Mouse (Mus musculus): ENCODE measurements around the gene Syngr4. TPM values are rescaled to one million over a fixed set of nuclear protein-coding genes. Genes with fewer than 3 reads are reported as not detected.

The Syngr4 gene
- polyA plus RNA-seq, 1 experiment from 2014 or later, result 1.1 TPM

- Histone ChIP-seq H3K4me2 (ENCODE audit: low read depth, low read length, severe bottlenecking) (no peak overlapping the region), H3K27me3 (ENCODE audit: control insufficient read depth, insufficient read depth, low read length) (peaks cover 48% of the 10 kb centered on the region), H3K36me3 (ENCODE audit: control insufficient read depth, insufficient read depth, low read length) (no peaks in the 10 kb centered on the region), H3K9me3 (ENCODE audit: control insufficient read depth, low read length) (no peaks in the 10 kb centered on the region), H3K4me1 (replicated peaks; ENCODE audit: control insufficient read depth, insufficient read depth, low read length) (peaks cover 23% of the 10 kb centered on the region), H3K27ac (ENCODE audit: low read depth, low read length) (no peak overlapping the region), H3K4me3 (ENCODE audit: low read depth, low read length) (no peak overlapping the region), H3K9ac (ENCODE audit: low read length) (peak overlapping the region; percentile 10; the same call in 1 of the 2 replicates)
- no peak for DNase-seq (ENCODE audit: low spot score)
- 19% methylated on average over 8 of the region's 8 CpGs for WGBS
- no peak for ATAC-seq (replicated peaks; ENCODE audit: low FRiP score)
These were observed 27.3 kb downstream of the Syngr4 start for GRCm38 (mm10) chr7:45869107-45869670.

GRCm38 (mm10) chr7:45867871-45868270 lies 28.6 kb downstream of the Syngr4 start:
- ATAC-seq (replicated peaks; ENCODE audit: low FRiP score) (no peak), DNase-seq (ENCODE audit: low spot score) (no peak)
- H3K36me3 ChIP-seq (ENCODE audit: control insufficient read depth, insufficient read depth, low read length), result no peaks in the 10 kb centered on the region
- 13% methylated on average over 2 of the region's 2 CpGs for WGBS
- H3K4me1 ChIP-seq (replicated peaks; ENCODE audit: control insufficient read depth, insufficient read depth, low read length), result peaks cover 17% of the 10 kb centered on the region
- no peak overlapping the region for H3K9ac ChIP-seq (ENCODE audit: low read length)
- H3K9me3 ChIP-seq (ENCODE audit: control insufficient read depth, low read length), result no peaks in the 10 kb centered on the region
- no peak overlapping the region for H3K4me2 ChIP-seq (ENCODE audit: low read depth, low read length, severe bottlenecking)
- no peak overlapping the region for H3K27ac ChIP-seq (ENCODE audit: low read depth, low read length)
- peaks cover 48% of the 10 kb centered on the region for H3K27me3 ChIP-seq (ENCODE audit: control insufficient read depth, insufficient read depth, low read length)
- H3K4me3 ChIP-seq (ENCODE audit: low read depth, low read length), result no peak overlapping the region

GRCm38 (mm10) chr7:45865925-45866910 lies 30.3 kb downstream of the Syngr4 start:
- no peak overlapping the region for H3K27ac ChIP-seq (ENCODE audit: low read depth, low read length)
- peak overlapping the region; percentile 87 for H3K4me2 ChIP-seq (ENCODE audit: low read depth, low read length, severe bottlenecking)

GRCm38 (mm10) chr7:45864435-45864834 lies 32.1 kb downstream of the Syngr4 start:
- no peaks in the 10 kb centered on the region for H3K9me3 ChIP-seq (ENCODE audit: control insufficient read depth, low read length)
- H3K27ac ChIP-seq (ENCODE audit: low read depth, low read length), result no peak overlapping the region
- ATAC-seq (replicated peaks; ENCODE audit: low FRiP score), result no peak
- no peak for DNase-seq (ENCODE audit: low spot score)
- peaks cover 9% of the 10 kb centered on the region for H3K4me1 ChIP-seq (replicated peaks; ENCODE audit: control insufficient read depth, insufficient read depth, low read length)
- no peak overlapping the region for H3K9ac ChIP-seq (ENCODE audit: low read length)
- no peak overlapping the region for H3K4me3 ChIP-seq (ENCODE audit: low read depth, low read length)
- no peak overlapping the region for H3K4me2 ChIP-seq (ENCODE audit: low read depth, low read length, severe bottlenecking)
- 75% methylated on average over 3 of the region's 3 CpGs for WGBS
- peaks cover 24% of the 10 kb centered on the region for H3K27me3 ChIP-seq (ENCODE audit: control insufficient read depth, insufficient read depth, low read length)
- H3K36me3 ChIP-seq (ENCODE audit: control insufficient read depth, insufficient read depth, low read length), result no peaks in the 10 kb centered on the region

More at GRCm38 (mm10) chr7:45865925-45866910, 30.3 kb downstream of the Syngr4 start:
- peak overlapping the region; percentile 84 for H3K9ac ChIP-seq (ENCODE audit: low read length)
- ATAC-seq (replicated peaks; ENCODE audit: low FRiP score), result peak; percentile 71
- H3K4me1 ChIP-seq (replicated peaks; ENCODE audit: control insufficient read depth, insufficient read depth, low read length), result peaks cover 17% of the 10 kb centered on the region
- H3K27me3 ChIP-seq (ENCODE audit: control insufficient read depth, insufficient read depth, low read length), result peaks cover 42% of the 10 kb centered on the region
- H3K36me3 ChIP-seq (ENCODE audit: control insufficient read depth, insufficient read depth, low read length), result no peaks in the 10 kb centered on the region
- DNase-seq (ENCODE audit: low spot score), result peak; percentile 97
- peak overlapping the region; percentile 60 for H3K4me3 ChIP-seq (ENCODE audit: low read depth, low read length)
- H3K9me3 ChIP-seq (ENCODE audit: control insufficient read depth, low read length), result no peaks in the 10 kb centered on the region
- 1% methylated on average over 116 of the region's 117 CpGs for WGBS

GRCm38 (mm10) chr7:45862804-45863203 lies 33.7 kb downstream of the Syngr4 start:
- H3K36me3 ChIP-seq (ENCODE audit: control insufficient read depth, insufficient read depth, low read length), result no peaks in the 10 kb centered on the region
- H3K4me1 ChIP-seq (replicated peaks; ENCODE audit: control insufficient read depth, insufficient read depth, low read length), result peaks cover 5% of the 10 kb centered on the region
- no peak for ATAC-seq (replicated peaks; ENCODE audit: low FRiP score)
- DNase-seq (ENCODE audit: low spot score), result no peak
- peaks cover 15% of the 10 kb centered on the region for H3K27me3 ChIP-seq (ENCODE audit: control insufficient read depth, insufficient read depth, low read length)
- H3K4me3 ChIP-seq (ENCODE audit: low read depth, low read length), result no peak overlapping the region
- no peak overlapping the region for H3K4me2 ChIP-seq (ENCODE audit: low read depth, low read length, severe bottlenecking)
- WGBS, result 86% methylated on average over 7 of the region's 7 CpGs
- H3K27ac ChIP-seq (ENCODE audit: low read depth, low read length), result no peak overlapping the region
- H3K9ac ChIP-seq (ENCODE audit: low read length), result no peak overlapping the region
- no peaks in the 10 kb centered on the region for H3K9me3 ChIP-seq (ENCODE audit: control insufficient read depth, low read length)

- H3K36me3 ChIP-seq (ENCODE audit: control insufficient read depth, insufficient read depth, low read length), result no peaks in the 10 kb centered on the region
- DNase-seq (ENCODE audit: low spot score) (no peak), ATAC-seq (replicated peaks; ENCODE audit: low FRiP score) (no peak)
- H3K9me3 ChIP-seq (ENCODE audit: control insufficient read depth, low read length), result no peaks in the 10 kb centered on the region
- H3K4me3 ChIP-seq (ENCODE audit: low read depth, low read length), result no peak overlapping the region
- H3K9ac ChIP-seq (ENCODE audit: low read length), result no peak overlapping the region
- no peak overlapping the region for H3K27ac ChIP-seq (ENCODE audit: low read depth, low read length)
- peaks cover 17% of the 10 kb centered on the region for H3K27me3 ChIP-seq (ENCODE audit: control insufficient read depth, insufficient read depth, low read length)
- no peaks in the 10 kb centered on the region; the same call in none of the 2 replicates for H3K4me1 ChIP-seq (replicated peaks; ENCODE audit: control insufficient read depth, insufficient read depth, low read length)
- no peak overlapping the region for H3K4me2 ChIP-seq (ENCODE audit: low read depth, low read length, severe bottlenecking)
- WGBS, result 79% methylated on average over 4 of the region's 4 CpGs
These were observed 37.5 kb downstream of the Syngr4 start for GRCm38 (mm10) chr7:45859008-45859407.

- H3K4me1 ChIP-seq (replicated peaks; ENCODE audit: control insufficient read depth, insufficient read depth, low read length), result no peaks in the 10 kb centered on the region; the same call in none of the 2 replicates
- peak overlapping the region; percentile 27 for H3K4me3 ChIP-seq (ENCODE audit: low read depth, low read length)
- WGBS, result 3% methylated on average over 30 of the region's 30 CpGs
- H3K4me2 ChIP-seq (ENCODE audit: low read depth, low read length, severe bottlenecking), result peak overlapping the region; percentile 54
- H3K27me3 ChIP-seq (ENCODE audit: control insufficient read depth, insufficient read depth, low read length), result peaks cover 17% of the 10 kb centered on the region
- no peaks in the 10 kb centered on the region for H3K9me3 ChIP-seq (ENCODE audit: control insufficient read depth, low read length)
- peak; percentile 67 for DNase-seq (ENCODE audit: low spot score)
- H3K27ac ChIP-seq (ENCODE audit: low read depth, low read length), result no peak overlapping the region
- ATAC-seq (replicated peaks; ENCODE audit: low FRiP score), result no peak
- H3K9ac ChIP-seq (ENCODE audit: low read length), result peak overlapping the region; percentile 5; the same call in 1 of the 2 replicates
- H3K36me3 ChIP-seq (ENCODE audit: control insufficient read depth, insufficient read depth, low read length), result no peaks in the 10 kb centered on the region
These were observed 39.3 kb downstream of the Syngr4 start for GRCm38 (mm10) chr7:45856950-45857901.

GRCm38 (mm10) chr7:45853089-45853488 lies 43.4 kb downstream of the Syngr4 start:
- H3K4me3 ChIP-seq (ENCODE audit: low read depth, low read length), result no peak overlapping the region
- no peak overlapping the region for H3K9ac ChIP-seq (ENCODE audit: low read length)
- peaks cover 13% of the 10 kb centered on the region for H3K27me3 ChIP-seq (ENCODE audit: control insufficient read depth, insufficient read depth, low read length)
- no peaks in the 10 kb centered on the region for H3K9me3 ChIP-seq (ENCODE audit: control insufficient read depth, low read length)
- DNase-seq (ENCODE audit: low spot score) (no peak), ATAC-seq (replicated peaks; ENCODE audit: low FRiP score) (no peak)
- H3K36me3 ChIP-seq (ENCODE audit: control insufficient read depth, insufficient read depth, low read length), result no peaks in the 10 kb centered on the region
- WGBS, result 84% methylated on average over 12 of the region's 12 CpGs
- H3K27ac ChIP-seq (ENCODE audit: low read depth, low read length), result no peak overlapping the region
- no peak overlapping the region for H3K4me2 ChIP-seq (ENCODE audit: low read depth, low read length, severe bottlenecking)
- H3K4me1 ChIP-seq (replicated peaks; ENCODE audit: control insufficient read depth, insufficient read depth, low read length), result peaks cover 4% of the 10 kb centered on the region; the same call in 1 of the 2 replicates
